Mouse (Mus musculus): ENCODE measurements around the gene Dscam. TPM values are rescaled to one million over a fixed set of nuclear protein-coding genes. Genes with fewer than 3 reads are reported as not detected.
A peak's percentile ranks its signal among the peaks of the same experiment; 100 is the strongest.

The Dscam gene
- total RNA-seq, 2 experiments from 2014 or later: 38.2 to 43.0 TPM

- DNase-seq: no peak
These were observed 67.5 kb downstream of the Dscam start for GRCm38 (mm10) chr16:97103046-97103445.

GRCm38 (mm10) chr16:97100091-97100490, 70.5 kb downstream of the Dscam start:
- no peak for DNase-seq

- peak in 1 of 2 experiments; percentile 27 for DNase-seq
These were observed 72.0 kb downstream of the Dscam start for GRCm38 (mm10) chr16:97098508-97098907.

- peak; percentile 24 to 42 for DNase-seq
These were observed 73.8 kb downstream of the Dscam start for GRCm38 (mm10) chr16:97096709-97097108.

- DNase-seq: no peak
These were observed 75.1 kb downstream of the Dscam start for GRCm38 (mm10) chr16:97095496-97095895.

GRCm38 (mm10) chr16:97089339-97089738, 81.2 kb downstream of the Dscam start:
- DNase-seq: no peak

GRCm38 (mm10) chr16:97083694-97084093, 86.9 kb downstream of the Dscam start:
- no peak for DNase-seq

GRCm38 (mm10) chr16:97075920-97076572, 94.5 kb downstream of the Dscam start:
- DNase-seq: no peak

- no peak for DNase-seq
These were observed 95.2 kb downstream of the Dscam start for GRCm38 (mm10) chr16:97075137-97075902.

- no peak for DNase-seq
These were observed 96.7 kb downstream of the Dscam start for GRCm38 (mm10) chr16:97073847-97074246.

GRCm38 (mm10) chr16:97072624-97073023, 97.9 kb downstream of the Dscam start:
- no peak for DNase-seq

GRCm38 (mm10) chr16:97066856-97067255, 103.7 kb downstream of the Dscam start:
- peak; percentile 21 for DNase-seq

- DNase-seq: no peak
These were observed 108.3 kb downstream of the Dscam start for GRCm38 (mm10) chr16:97062207-97062606.

- DNase-seq: no peak
These were observed 109.2 kb downstream of the Dscam start for GRCm38 (mm10) chr16:97061390-97061789.

- DNase-seq: no peak
These were observed 109.8 kb downstream of the Dscam start for GRCm38 (mm10) chr16:97060736-97061135.

GRCm38 (mm10) chr16:97060276-97060675, 110.3 kb downstream of the Dscam start:
- DNase-seq: no peak

GRCm38 (mm10) chr16:97035271-97035670, 135.3 kb downstream of the Dscam start:
- DNase-seq: no peak

GRCm38 (mm10) chr16:97033540-97034058, 137.0 kb downstream of the Dscam start:
- DNase-seq: no peak

- DNase-seq: no peak
These were observed 142.9 kb downstream of the Dscam start for GRCm38 (mm10) chr16:97027701-97028100.

GRCm38 (mm10) chr16:97026803-97027202, 143.7 kb downstream of the Dscam start:
- DNase-seq: no peak

- peak; percentile 30 to 33 for DNase-seq
These were observed 146.1 kb downstream of the Dscam start for GRCm38 (mm10) chr16:97024406-97024805.

- no peak for DNase-seq
These were observed 149.1 kb downstream of the Dscam start for GRCm38 (mm10) chr16:97021496-97021895.

GRCm38 (mm10) chr16:97018304-97018703, 152.2 kb downstream of the Dscam start:
- no peak for DNase-seq

All from layer of hippocampus, postnatal 36 days (tissue).